Mouse (Mus musculus): Measurements from ENCODE around the gene Tmem86b.
"Not testable (repeated sequence)": the region's sequence is repeated elsewhere in the genome, so short reads cannot be mapped to it uniquely, and the experiment has no call there.

The Tmem86b gene

DNA sequence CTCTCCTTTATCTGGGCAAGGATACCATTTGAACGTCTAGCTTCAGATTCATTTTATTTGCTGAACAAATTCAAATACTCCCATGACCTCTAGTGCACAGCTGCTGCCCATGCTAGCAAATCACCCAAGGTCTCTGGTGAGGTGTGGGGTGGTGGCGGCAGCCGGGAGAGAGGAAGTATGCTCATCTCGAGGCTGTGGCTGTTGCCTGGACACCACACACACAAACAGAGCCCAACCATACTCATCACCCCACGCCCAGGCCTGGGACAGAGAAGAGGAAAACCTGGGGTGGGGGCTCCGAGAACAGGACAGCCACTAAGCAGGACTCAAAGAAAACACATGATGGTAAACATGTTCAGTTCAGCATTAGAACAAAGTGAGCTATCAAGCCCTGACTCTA is 16.1 kb upstream of the Tmem86b start:
- DNase-seq: no peak

- DNase-seq: no peak
Observed at GRCm38 (mm10) chr7:4646806-4647205, 15.6 kb upstream of the Tmem86b start.

DNA sequence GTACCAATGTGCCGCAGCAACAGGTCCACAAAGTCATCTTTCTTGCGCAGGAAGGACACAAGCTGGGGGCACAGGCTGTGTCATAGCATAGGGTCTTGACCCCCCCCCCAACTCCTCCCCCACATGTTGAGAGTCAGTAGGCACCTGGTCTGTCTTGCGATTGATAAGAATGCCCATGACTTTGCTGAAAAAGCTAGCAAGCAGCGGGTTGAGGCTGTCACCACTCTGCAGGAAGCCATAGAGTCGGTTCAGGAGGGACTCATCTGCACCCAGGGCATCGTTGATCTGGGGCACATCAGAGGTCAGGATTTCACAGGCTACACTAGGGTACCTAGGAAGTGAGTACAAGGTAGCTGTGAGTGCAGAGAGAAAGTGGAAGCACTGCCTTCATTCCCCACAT is 12.0 kb upstream of the Tmem86b start:
- DNase-seq: no peak

GRCm38 (mm10) chr7:4641956-4642355 is 10.7 kb upstream of the Tmem86b start:
- no peak for DNase-seq

DNA sequence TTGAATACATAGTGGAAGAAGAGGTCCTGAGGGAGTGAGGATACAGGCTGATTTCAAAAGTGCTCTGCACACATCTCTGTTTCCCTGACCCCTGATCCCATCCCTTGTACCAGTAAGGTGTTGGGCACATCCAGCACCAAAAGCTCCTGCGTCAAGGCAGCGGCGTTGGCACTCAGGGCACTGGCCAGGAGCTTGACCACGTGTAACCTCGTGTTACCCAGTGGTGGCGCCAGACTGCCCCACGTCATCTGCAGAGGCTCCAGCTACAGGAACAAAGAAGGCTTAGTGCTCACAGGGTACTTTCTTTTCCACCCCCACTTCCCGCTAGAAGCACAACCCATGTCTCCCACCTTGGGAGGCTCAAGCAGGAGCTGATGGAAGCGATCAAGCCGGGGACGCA is 9.9 kb upstream of the Tmem86b start:
- no peak for DNase-seq

DNA sequence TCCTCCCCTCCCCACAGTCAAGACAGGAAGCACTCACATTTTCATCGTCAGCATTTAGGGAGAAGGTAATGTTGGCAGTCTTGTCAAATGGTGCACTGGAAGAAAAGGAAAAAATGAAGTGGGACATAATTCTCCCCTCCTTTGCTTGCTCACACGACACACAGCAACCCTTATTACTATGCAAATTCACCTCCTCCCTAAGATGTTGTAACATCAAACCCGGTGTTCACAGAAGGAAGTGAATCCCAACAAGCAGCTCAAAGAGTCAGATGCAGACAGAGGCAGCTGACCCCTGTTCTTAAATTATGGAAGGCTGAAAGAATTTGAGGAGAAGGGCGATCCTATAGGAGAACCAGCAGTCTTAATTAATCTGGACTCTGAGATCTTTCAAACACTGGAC is 5.0 kb upstream of the Tmem86b start:
- no peak for DNase-seq

- DNase-seq: no peak
Observed at GRCm38 (mm10) chr7:4630198-4630597, 1.0 kb downstream of the Tmem86b start.

GRCm38 (mm10) chr7:4629586-4629985 is 1.6 kb downstream of the Tmem86b start:
- DNase-seq: no peak

DNA sequence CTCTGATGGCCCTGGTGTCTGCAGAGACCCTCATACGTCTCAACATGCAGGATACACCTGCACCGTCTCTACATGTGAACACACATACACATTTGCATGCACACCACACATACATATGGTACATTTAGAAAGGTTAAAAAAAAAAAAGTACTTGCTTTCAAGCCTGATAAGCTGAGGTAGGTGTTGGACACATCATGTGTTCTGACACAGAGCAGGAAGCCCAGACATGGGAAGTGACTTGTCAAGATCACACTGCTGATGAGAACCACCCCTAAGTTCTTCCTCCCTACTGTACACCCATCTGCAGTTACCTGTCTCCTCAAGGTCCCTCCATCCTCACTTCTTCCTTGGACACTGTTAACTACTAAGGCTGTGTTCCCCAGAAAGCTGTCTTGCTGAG is 5.3 kb downstream of the Tmem86b start:
- DNase-seq: no peak

GRCm38 (mm10) chr7:4624343-4624742 is 6.9 kb downstream of the Tmem86b start:
- DNase-seq: no peak

GRCm38 (mm10) chr7:4623544-4624189 is 7.6 kb downstream of the Tmem86b start:
- peak; percentile 41 for DNase-seq

DNA sequence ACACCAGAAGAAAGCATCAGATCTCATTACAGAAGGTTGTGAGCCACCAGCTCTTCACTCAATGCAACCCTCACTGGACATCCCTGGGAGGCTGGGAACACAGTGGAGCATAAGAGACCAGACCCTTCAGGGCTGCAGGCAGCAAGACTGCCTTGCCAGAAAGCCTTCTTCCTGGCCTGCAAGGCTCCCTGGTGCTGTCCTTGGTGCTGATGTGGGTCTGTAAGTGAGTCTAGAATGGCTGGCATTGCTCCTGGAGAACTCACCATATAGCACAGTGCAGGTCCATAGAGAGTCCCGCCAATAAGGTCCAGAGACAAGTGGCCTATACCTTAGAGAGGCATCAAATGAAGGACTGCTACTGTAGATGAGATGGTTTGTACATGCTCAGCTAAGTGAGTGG is 11.2 kb downstream of the Tmem86b start:
- no peak for DNase-seq

DNA sequence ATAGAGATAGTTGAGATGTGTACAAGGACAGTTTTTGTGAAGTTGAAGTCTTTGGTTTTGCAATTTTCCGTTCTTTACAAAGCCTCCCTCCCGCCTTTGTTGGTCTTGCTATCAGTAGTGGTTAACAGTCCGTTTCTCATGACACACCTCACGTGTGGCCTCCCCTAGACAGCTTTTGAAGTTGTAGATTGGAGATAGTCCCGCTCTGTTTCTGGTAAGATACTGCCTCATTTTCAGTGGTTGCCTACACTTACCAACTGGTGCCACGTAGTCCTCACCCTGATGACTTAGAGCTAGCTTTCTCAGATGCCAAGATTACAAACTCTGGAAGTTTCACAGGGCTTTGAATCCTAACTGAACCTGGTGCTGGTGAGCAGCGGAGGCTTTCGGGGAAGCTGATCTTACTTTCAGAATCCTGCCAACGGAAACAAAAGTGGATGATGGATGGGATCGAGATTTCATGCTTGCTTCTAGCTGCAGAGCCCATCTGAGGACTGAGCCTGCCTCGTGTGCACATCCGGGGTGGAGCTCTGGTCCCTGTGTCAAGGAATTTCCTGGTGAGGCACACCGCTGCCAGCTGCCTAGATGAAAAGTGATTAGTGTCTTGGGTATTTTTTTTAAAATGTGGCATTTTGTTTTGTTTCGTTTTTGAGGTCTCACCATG is 17.4 kb downstream of the Tmem86b start:
- no peak for DNase-seq

GRCm38 (mm10) chr7:4612956-4613355 is 18.3 kb downstream of the Tmem86b start:
- DNase-seq: no peak

GRCm38 (mm10) chr7:4612386-4612785 is 18.8 kb downstream of the Tmem86b start:
- no peak for DNase-seq

- DNase-seq: peak; percentile 79
Observed at GRCm38 (mm10) chr7:4611921-4612341, 19.3 kb downstream of the Tmem86b start.

GRCm38 (mm10) chr7:4611511-4611910 is 19.7 kb downstream of the Tmem86b start:
- peak; percentile 91 for DNase-seq

DNA sequence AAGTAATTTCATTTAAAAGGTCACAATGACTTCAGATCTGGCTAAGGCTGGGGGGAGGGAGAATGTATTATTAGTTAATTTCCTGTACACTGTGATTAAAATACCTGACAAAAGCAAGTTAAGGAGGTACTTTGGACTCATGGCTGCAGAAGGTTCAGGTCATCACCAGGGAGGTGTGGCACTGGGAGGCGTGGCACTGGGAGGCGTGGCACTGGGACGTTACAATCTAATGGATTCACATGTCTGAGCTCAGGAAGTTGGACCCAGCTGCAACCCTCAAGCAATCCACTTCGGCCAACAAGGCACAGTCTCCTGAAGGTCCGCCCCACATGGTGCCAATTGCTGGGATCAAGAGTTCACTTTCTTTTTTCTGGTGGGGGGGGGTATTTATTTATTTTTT is 23.2 kb downstream of the Tmem86b start:
- DNase-seq: no peak

GRCm38 (mm10) chr7:4603873-4604272 is 27.3 kb downstream of the Tmem86b start, which contains the start of gene Ptprh:
Gene Ptprh (minus strand): TSS chr7:4604041.
- DNase-seq: no peak

DNA sequence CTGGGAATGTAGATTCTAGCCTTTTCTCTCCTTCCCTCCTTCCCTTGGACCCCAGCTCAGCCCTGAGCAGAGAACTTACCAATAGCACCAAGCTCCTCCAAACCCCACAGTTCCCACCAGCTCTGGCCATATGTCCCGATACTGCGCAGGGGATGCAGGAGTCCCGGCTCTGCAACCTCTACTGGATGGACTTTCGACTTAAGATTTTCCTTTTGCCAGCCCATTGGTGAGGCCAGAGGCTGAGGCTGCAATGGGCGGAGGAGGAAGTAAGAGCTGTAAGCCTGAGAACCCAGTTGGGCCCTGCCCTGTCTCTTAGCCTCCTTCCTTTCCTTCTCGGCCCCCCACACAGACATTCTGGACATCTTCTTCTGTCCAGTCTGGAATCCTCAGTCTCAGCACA is 28.3 kb downstream of the Tmem86b start:
- no peak for DNase-seq

GRCm38 (mm10) chr7:4597046-4597445 is 34.2 kb downstream of the Tmem86b start:
- DNase-seq: not testable (repeated sequence)

DNA sequence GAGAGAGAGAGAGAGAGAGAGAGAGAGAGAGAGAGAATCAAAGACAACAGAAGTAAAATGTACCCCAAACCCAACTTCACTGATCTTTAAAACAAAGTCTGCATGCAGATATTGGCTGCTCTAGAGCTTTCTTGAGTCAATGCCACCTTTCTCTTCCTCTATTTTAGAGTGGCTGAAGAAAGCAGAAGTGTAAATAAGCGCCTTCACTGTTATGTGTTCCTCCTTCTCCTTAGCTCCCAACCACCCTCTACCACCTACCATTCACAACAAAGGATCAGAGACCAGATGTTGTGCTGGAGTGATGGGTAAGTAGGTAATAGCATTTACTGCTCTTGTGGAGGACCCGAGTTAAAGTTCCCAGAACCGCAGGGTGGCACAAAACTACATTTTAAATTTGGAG is 49.7 kb downstream of the Tmem86b start:
- not testable (repeated sequence) for DNase-seq
